Mouse (Mus musculus) kidney, adult 8-10 months (tissue): ENCODE data around the gene Gm47289.

Experiments
- DNase-seq, 2 experiments: peaks; one replicate each; pipeline ENCODE4 v3.0.0; 2022

Gm47289 gene

GRCm38 (mm10) chr9:119160689-119161088 lies 1.7 kb downstream of the Gm47289 start:
- peak; percentile 93 for DNase-seq

DNA sequence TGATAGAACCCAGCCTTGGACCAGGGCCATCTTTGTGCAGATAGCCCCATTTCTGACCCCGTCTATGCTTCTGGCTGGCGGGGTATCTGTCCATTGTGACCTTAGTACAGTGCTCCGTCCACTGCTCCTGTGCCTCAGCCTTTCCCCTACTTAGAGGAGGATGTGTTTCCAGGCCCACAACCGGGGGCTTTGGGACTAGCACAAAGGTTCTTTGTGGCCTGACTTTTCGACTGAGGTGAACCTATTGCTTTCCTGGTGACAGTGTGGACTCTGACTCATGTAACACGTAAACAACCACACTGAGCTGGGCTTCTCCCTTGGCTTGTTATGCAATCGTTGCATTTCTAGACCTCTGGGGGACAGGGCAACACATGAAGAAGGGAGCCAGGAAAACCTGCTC lies 5.8 kb downstream of the Gm47289 start:
- DNase-seq: peak; percentile 65 to 89

- peak; percentile 82 to 89 for DNase-seq
These were observed 6.6 kb downstream of the Gm47289 start for GRCm38 (mm10) chr9:119165548-119165947.

DNA sequence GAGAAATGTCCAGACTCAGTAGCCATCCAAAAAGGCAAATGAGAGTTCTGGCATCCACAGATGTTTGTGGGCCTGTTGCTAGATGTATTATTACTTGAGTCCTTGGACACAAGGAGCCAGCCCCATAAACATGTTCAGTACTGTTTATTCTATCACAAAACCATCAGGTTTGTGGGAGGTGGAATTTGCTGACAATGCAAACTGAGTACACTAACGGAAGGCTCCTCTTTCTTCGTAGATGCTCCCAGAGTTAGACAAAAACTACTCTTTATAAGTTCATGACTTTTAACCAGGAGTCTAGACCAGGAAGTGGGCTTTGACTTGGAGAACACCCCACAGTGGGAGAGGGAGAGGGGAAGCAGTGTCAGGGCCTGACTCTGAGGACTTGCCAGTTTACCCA lies 8.6 kb downstream of the Gm47289 start:
- no peak for DNase-seq

- no peak for DNase-seq
These were observed 20.3 kb downstream of the Gm47289 start for GRCm38 (mm10) chr9:119179292-119179691.

GRCm38 (mm10) chr9:119181241-119181728 lies 22.3 kb downstream of the Gm47289 start:
- peak; percentile 53 to 82 for DNase-seq

DNA sequence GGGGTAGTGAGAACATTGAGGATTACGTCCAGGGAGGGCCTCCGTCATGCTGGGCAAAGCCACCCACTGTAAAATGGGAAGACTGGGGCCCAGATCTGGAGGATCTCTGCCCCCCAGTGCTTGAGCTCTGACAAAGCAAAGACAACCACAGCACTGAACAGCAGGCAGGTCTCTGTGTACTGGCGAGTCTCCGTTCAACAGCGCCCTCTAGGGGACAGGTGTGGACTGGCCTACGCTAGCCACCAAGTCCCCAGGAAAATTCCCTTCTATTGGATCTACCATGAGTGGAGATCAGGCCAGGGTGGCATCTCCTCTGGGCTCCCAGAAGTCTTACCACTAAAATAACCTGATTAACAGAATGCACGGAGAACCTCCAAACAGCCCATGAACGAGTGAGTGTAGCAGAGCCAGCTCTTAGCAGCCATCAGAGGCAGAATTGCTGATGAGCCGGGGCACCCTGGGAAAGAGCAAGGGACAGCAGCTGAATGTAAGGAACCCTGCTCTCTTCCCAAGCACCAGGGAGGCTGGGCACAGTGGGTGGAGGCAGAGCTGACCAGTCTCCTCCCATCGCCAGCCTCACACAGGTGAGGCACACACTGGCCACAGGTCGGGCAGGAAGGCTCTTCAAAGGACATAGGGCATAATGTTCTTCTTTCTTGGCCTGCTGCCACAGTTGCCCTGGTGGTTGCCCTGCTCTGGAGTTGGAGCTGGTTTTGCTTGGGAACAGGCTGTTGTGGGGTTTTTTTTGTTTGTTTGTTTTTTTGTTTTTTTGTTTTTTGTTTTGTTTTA lies 33.4 kb downstream of the Gm47289 start:
- DNase-seq: peak; percentile 83 to 86

- peak; percentile 54 to 71 for DNase-seq
These were observed 40.3 kb downstream of the Gm47289 start for GRCm38 (mm10) chr9:119199151-119199861.

DNA sequence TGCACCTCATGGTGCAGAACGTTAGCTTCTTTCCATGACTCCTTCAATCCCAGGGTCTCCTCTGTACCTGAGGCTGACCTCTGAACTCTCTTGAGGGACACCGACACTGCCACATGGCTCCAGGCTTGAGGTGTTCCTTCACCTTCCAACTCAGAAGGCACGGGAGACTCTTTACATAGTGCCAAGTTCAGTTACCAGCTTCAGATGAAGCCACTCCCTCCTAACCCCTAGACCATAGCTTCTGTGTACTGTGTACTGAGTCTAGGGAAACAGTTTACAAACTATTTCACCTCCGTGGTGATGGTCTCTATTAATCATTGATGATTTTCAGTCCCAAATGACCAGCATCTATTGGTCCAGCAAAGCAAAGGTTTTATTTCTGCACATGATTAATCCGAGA lies 42.7 kb downstream of the Gm47289 start:
- peak; percentile 32 to 49 for DNase-seq

GRCm38 (mm10) chr9:119203617-119204016 lies 44.7 kb downstream of the Gm47289 start:
- no peak for DNase-seq

DNA sequence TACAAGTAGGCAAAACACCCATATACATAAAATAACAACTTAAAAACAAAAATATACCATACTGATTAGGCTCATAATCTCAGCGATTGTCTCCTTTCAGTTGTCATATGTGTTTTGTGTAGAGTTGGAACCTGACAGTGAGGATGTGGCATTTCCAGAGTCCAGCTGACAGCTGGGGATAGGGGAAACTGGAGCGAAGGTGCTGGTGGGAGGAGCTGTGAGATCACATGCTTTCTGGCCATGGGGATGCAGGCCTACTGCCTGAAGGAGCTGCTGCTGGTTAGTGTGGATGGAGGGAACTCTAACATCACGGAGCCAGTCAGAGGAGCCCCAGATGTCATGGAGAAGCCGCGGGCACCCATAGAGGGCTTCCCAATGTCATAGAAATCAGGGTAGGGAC lies 46.8 kb downstream of the Gm47289 start:
- peak in 1 of 2 experiments; percentile 41 for DNase-seq

- DNase-seq: peak; percentile 43 to 70
These were observed 47.7 kb downstream of the Gm47289 start for GRCm38 (mm10) chr9:119206666-119207065.

GRCm38 (mm10) chr9:119207113-119207512 lies 48.2 kb downstream of the Gm47289 start:
- peak; percentile 64 to 91 for DNase-seq

- no peak for DNase-seq
These were observed 50.0 kb downstream of the Gm47289 start, which contains the start of gene Slc22a13 for GRCm38 (mm10) chr9:119208998-119209397. Gene Slc22a13 (minus strand): TSS chr9:119209098.
